Mouse (Mus musculus): ENCODE results near the gene Cyp2d34. TPM values are rescaled to one million over a fixed set of nuclear protein-coding genes. Genes with fewer than 3 reads are reported as not detected.

Gene Cyp2d34
- polyA plus RNA-seq, 1 experiment from 2014 or later, result not detected

- H3K36me3 ChIP-seq, result no peaks in the 10 kb centered on the region
- no peak overlapping the region for H3K9ac ChIP-seq
- no peak for ATAC-seq (ENCODE audit: low FRiP score)
Measured at GRCm38 (mm10) chr15:82582621-82583020, 38.1 kb downstream of the Cyp2d34 start.

DNA sequence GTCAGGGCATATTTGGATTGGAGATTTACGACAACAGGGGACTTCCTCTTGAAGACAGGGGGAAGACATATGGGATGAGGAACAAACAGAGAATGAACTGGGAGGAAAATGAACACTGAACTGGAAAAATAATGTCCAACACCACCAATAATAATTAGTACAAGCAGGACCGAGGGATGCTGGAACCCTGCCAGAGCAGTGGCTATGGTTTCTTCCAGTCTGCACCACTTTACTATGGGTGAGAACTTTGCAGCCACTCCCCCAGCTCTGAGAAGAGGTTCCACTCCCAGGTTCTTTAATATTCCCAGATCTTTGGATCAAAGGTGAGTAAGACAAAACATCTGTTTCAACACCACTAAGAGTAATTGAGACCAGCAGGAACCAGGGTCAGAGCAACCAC is 41.7 kb downstream of the Cyp2d34 start:
- no peak overlapping the region for H3K4me3 ChIP-seq
- no peak for ATAC-seq (ENCODE audit: low FRiP score)
- WGBS, result 88% methylated on average over 2 of the region's 2 CpGs

More at GRCm38 (mm10) chr15:82582621-82583020, 38.1 kb downstream of the Cyp2d34 start:
- H3K4me2 ChIP-seq (replicated peaks), result no peak overlapping the region
- H3K27me3 ChIP-seq, result no peaks in the 10 kb centered on the region
- H3K4me3 ChIP-seq, result no peak overlapping the region
- no peak overlapping the region for H3K27ac ChIP-seq
- H3K4me1 ChIP-seq, result no peaks in the 10 kb centered on the region
- WGBS, result 89% methylated on average over 9 of the region's 9 CpGs
- H3K9me3 ChIP-seq (replicated peaks), result no peaks in the 10 kb centered on the region

GRCm38 (mm10) chr15:82572856-82573255 is 47.9 kb downstream of the Cyp2d34 start:
- no peaks in the 10 kb centered on the region for H3K4me1 ChIP-seq
- H3K4me2 ChIP-seq (replicated peaks), result no peak overlapping the region
- no peaks in the 10 kb centered on the region for H3K9me3 ChIP-seq (replicated peaks)
- H3K4me3 ChIP-seq, result no peak overlapping the region
- ATAC-seq (ENCODE audit: low FRiP score), result no peak
- WGBS, result 79% methylated on average over 1 of the region's 1 CpGs
- H3K27ac ChIP-seq, result no peak overlapping the region
- no peak overlapping the region for H3K9ac ChIP-seq
- H3K27me3 ChIP-seq, result no peaks in the 10 kb centered on the region
- H3K36me3 ChIP-seq, result no peaks in the 10 kb centered on the region

More for the DNA sequence above, 41.7 kb downstream of the Cyp2d34 start:
- Histone ChIP-seq H3K9ac (no peak overlapping the region), H3K27me3 (no peaks in the 10 kb centered on the region), H3K9me3 (replicated peaks) (no peaks in the 10 kb centered on the region), H3K36me3 (no peaks in the 10 kb centered on the region), H3K27ac (no peak overlapping the region), H3K4me2 (replicated peaks) (no peak overlapping the region), H3K4me1 (no peaks in the 10 kb centered on the region)

Small RNAs within 50 kb of the gene (microRNA-seq; reads per million reads assigned to microRNA genes)
- gene Gm27463 (not detected), gene Gm27742 (not detected)

Other genes with a start within 250 kb of the Cyp2d34 start
- 4.0 and 4.8 TPM in 2 replicates for gene Cyp2d22, start 240.7 kb downstream of the Cyp2d34 start, polyA plus RNA-seq (2016; fragmentation: Nextera tagmentation; extraction: Ambion mirVana)
- not detected in 2 replicates for gene Cyp2d11, start 226.9 kb downstream of the Cyp2d34 start, polyA plus RNA-seq (2016; fragmentation: Nextera tagmentation; extraction: Ambion mirVana)
- not detected in 2 replicates for gene Cyp2d10, start 213.8 kb downstream of the Cyp2d34 start, polyA plus RNA-seq (2016; fragmentation: Nextera tagmentation; extraction: Ambion mirVana)
- gene Cyp2d9, start 187.5 kb downstream of the Cyp2d34 start, polyA plus RNA-seq (2016; fragmentation: Nextera tagmentation; extraction: Ambion mirVana), result not detected in 2 replicates
- gene Cyp2d12, start 65.9 kb downstream of the Cyp2d34 start, polyA plus RNA-seq (2016; fragmentation: Nextera tagmentation; extraction: Ambion mirVana), result not detected in 2 replicates
- not detected in 2 replicates for gene Cyp2d40, start 143.2 kb upstream of the Cyp2d34 start, polyA plus RNA-seq (2016; fragmentation: Nextera tagmentation; extraction: Ambion mirVana)
- 0.35 TPM in 1 of 2 replicates, not detected in the other for gene Cyp2d26, start 173.3 kb upstream of the Cyp2d34 start, polyA plus RNA-seq (2016; fragmentation: Nextera tagmentation; extraction: Ambion mirVana)

Data from hindbrain, embryonic 12.5 days (tissue).